Mouse (Mus musculus): ENCODE data around the gene Hoxa4.

Gene Hoxa4

GRCm38 (mm10) chr6:52165441-52166370 lies 25.8 kb downstream of the Hoxa4 start:
- DNase-seq (ENCODE audit: low read depth, low spot score), result no peak

GRCm38 (mm10) chr6:52164626-52165440 lies 26.7 kb downstream of the Hoxa4 start, which contains the start of gene Hoxa2:
TSS of gene Hoxa2 (minus strand) at chr6:52164831.
- no peak for DNase-seq (ENCODE audit: low read depth, low spot score)

GRCm38 (mm10) chr6:52164051-52164625 lies 27.4 kb downstream of the Hoxa4 start:
- DNase-seq (ENCODE audit: low read depth, low spot score), result no peak

GRCm38 (mm10) chr6:52163366-52164031 lies 28.1 kb downstream of the Hoxa4 start:
- no peak for DNase-seq (ENCODE audit: low read depth, low spot score)

- no peak for DNase-seq (ENCODE audit: low read depth, low spot score)
Measured at GRCm38 (mm10) chr6:52162611-52163365, 28.8 kb downstream of the Hoxa4 start.

- no peak for DNase-seq (ENCODE audit: low read depth, low spot score)
Measured at GRCm38 (mm10) chr6:52162093-52162380, 29.5 kb downstream of the Hoxa4 start.

GRCm38 (mm10) chr6:52161336-52162092 lies 30.0 kb downstream of the Hoxa4 start:
- no peak for DNase-seq (ENCODE audit: low read depth, low spot score)

- DNase-seq (ENCODE audit: low read depth, low spot score), result no peak
Measured at GRCm38 (mm10) chr6:52160511-52161335, 30.8 kb downstream of the Hoxa4 start.

- no peak for DNase-seq (ENCODE audit: low read depth, low spot score)
Measured at GRCm38 (mm10) chr6:52159979-52160378, 31.6 kb downstream of the Hoxa4 start.

GRCm38 (mm10) chr6:52159164-52159761 lies 32.3 kb downstream of the Hoxa4 start:
- DNase-seq (ENCODE audit: low read depth, low spot score), result no peak

- DNase-seq (ENCODE audit: low read depth, low spot score), result peak; percentile 78
Measured at GRCm38 (mm10) chr6:52158276-52159051, 33.1 kb downstream of the Hoxa4 start, which contains the start of gene Hoxa1. TSS of gene Hoxa1 (minus strand) at chr6:52158317.

GRCm38 (mm10) chr6:52157466-52158275 lies 33.9 kb downstream of the Hoxa4 start:
- no peak for DNase-seq (ENCODE audit: low read depth, low spot score)

- DNase-seq (ENCODE audit: low read depth, low spot score), result no peak
Measured at GRCm38 (mm10) chr6:52156551-52157200, 34.9 kb downstream of the Hoxa4 start.

- DNase-seq (ENCODE audit: low read depth, low spot score), result no peak
Measured at GRCm38 (mm10) chr6:52155471-52155870, 36.1 kb downstream of the Hoxa4 start.

GRCm38 (mm10) chr6:52154044-52154443 lies 37.5 kb downstream of the Hoxa4 start:
- DNase-seq (ENCODE audit: low read depth, low spot score), result no peak

GRCm38 (mm10) chr6:52153270-52153669 lies 38.3 kb downstream of the Hoxa4 start:
- no peak for DNase-seq (ENCODE audit: low read depth, low spot score)
